Mouse (Mus musculus): Measurements from ENCODE around the gene Mcub. TPM values are rescaled to one million over a fixed set of nuclear protein-coding genes. Genes with fewer than 3 reads are reported as not detected.

Gene Mcub
- total RNA-seq, 2 experiments from 2014 or later, result 1.8 to 3.3 TPM

Other genes with a start within 250 kb of the Mcub start
- gene Egf, start 214.9 kb downstream of the Mcub start, total RNA-seq (2021), result 1 to 10 TPM; 2.2 to 2.5 TPM
- gene Lrit3, start 166.2 kb downstream of the Mcub start, total RNA-seq (2021), result under 1 TPM in 1 of 2 experiments, not detected in 1; 0.26 TPM
- 1 to 10 TPM in 1 of 2 experiments, under 1 TPM in 1; 0.79 to 1.0 TPM for gene Rrh, start 147.6 kb downstream of the Mcub start, total RNA-seq (2021)
- 10 to 100 TPM; 42.5 to 47.8 TPM for gene Gar1, start 138.8 kb downstream of the Mcub start, total RNA-seq (2021)
- not detected for gene Cfi, start 134.3 kb downstream of the Mcub start, total RNA-seq (2021)
- 10 to 100 TPM; 18.0 to 18.1 TPM for gene Pla2g12a, start 91.6 kb downstream of the Mcub start, total RNA-seq (2021)
- gene Casp6, start 68.8 kb downstream of the Mcub start, total RNA-seq (2021), result 1 to 10 TPM; 5.8 to 6.4 TPM
- gene Sec24b, start 91.3 kb upstream of the Mcub start, total RNA-seq (2021), result 10 to 100 TPM; 54.3 to 60.6 TPM
- 10 to 100 TPM; 22.5 to 26.5 TPM for gene Col25a1, start 161.3 kb upstream of the Mcub start, total RNA-seq (2021)

Measured in left cerebral cortex, postnatal 10 days (tissue).